Mouse (Mus musculus) heart, adult 9 months (tissue): ENCODE measurements at regions not wholly inside any gene's neighbourhood (a gene's known extent, or its start where the extent isn't known, plus 50 kb on each side); places are given as distances from the start of the nearest gene placed in this dataset.

Experiments
- DNase-seq, 2 experiments: peaks; one replicate each; pipeline ENCODE4 v3.0.0; 2022; ENCODE audit warnings: low spot score in 2 of 2

GRCm38 (mm10) chr8:89185314-89185713 is 141.4 kb upstream of the Sall1 start:
- DNase-seq: no peak

- no peak for DNase-seq
These were observed 131.7 kb upstream of the Sall1 start for GRCm38 (mm10) chr8:89175631-89176030.

DNA sequence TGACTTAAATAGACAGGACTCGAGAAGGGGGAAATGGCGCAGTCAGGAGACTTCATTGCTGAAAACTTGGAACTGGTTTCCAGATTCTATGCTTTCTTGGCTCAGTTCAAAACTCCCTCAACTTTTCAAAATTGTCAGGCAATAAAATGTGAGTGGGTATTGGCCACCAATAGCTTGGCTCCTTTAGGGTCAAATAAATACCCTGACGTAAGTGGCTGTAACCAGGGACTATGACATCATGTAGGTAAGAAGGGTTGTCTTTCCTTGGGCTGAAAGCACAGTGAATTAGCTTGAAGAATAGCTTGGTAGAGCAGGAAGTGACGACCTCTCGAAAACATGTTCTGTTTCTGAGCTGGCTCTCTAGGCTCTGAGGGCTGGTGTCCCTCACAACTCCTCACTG is 127.6 kb upstream of the Sall1 start:
- no peak for DNase-seq

DNA sequence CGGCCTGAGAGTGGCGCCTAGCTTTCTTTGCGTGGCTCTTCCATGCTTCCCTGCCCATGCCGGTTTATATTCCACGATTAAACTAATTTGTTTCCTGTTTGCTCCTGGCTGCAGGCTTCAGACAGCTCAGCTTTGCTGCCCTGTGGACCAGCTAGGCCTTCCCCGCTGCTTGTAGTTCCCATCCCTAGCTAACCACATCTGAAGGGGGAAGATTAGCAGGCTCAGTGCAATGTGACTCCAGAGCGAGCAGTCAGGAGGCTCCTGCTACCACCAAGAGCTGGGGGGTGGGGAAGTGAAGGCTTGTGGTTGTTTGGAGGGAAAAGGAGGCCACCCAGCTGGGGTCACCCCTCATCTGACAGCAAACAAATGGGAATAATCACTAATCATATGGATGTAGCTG is 125.5 kb upstream of the Sall1 start:
- no peak for DNase-seq

DNA sequence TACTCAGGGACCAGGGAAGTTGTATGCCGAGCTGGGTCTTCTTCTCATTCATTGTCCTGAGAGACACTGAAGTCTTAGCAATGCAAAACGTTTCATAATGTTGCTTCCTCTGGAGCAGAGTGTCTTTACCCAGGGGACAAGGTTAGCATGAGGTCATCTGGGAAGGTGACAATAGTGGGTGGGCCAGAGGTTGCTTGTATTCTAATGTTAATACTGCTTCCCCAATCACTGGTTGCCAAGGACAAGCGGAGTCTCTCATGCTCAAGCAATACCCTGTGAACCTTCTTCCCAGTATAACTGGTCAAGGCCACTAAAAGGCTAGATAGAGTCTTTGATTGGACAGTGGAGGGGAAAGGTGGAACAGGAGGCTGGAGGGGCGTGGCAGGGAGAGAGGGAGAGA is 123.1 kb upstream of the Sall1 start:
- DNase-seq: no peak

DNA sequence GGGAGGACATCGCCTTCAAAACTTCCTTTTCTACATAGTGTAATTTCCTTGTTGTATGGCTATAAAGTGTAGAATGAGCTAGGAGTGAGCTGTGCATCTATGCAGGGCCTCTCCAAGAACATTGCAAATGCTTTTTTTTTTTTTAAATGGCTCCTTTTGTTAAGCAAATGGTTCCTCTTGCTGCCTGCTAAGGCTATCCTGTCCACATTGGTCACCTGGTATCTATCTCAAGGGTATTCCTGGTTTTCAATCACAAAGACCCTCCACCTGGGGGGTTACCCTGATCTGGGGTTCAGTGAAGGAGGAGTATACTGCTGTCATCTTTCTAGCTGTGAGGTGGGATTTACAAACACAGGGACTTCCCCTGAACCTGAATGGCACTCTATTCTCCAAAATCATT is 112.9 kb upstream of the Sall1 start:
- DNase-seq: no peak

DNA sequence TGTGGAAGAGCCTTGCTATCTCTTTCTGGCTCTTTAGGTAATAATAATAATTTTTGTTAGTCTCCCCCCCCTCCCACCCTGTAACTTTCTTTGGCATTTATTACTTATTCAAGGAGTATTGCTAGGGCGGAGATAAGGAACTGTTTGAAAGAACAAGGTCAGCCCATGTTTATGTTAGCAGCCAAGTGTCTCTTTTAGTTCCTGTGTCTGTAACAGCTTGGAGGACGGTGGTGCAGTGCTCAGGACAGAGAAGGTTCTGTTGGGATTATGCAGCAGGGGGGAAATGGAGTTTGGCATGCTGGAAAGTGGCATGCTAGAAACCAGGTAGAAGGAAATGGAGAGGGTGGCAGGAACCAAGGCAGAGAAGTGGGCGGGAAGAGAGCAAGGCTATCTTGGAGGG is 109.6 kb upstream of the Sall1 start:
- DNase-seq: no peak

DNA sequence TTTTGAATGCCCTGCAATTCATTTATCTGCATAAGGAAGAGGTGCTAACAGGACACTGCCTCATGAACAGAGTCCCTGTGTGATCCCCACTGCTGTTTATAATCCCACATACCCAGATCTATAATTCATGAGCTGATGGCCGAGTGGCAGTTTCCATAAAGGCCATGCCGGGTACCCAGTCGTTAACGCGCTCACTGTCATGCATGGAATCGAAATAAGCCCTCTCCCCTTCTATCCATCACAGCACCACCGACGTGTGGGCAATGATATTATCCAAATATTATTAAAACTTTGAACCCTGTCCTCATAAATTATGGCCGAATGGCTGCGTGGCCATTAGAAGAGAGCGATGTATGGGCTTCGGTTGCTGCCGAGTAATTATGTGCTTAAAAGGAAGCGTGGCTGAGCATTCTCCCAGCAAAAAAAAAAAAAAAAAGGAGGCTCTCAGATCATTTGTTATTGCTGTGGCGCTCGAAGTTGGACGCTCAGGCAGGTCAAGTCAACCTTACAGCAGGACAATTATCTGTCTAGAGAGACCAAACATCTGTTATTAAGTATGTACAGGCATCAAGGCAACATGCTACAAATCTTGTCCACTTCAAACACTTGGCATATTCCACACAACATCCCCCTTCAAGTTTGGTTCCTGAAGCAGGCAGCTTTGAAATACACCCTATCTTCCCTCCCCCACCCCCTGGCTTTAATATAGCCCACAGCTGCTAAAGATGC is 109.1 kb upstream of the Sall1 start:
- DNase-seq: no peak

- no peak for DNase-seq
These were observed 108.4 kb upstream of the Sall1 start for GRCm38 (mm10) chr8:89152331-89152730.

- no peak for DNase-seq
These were observed 107.0 kb upstream of the Sall1 start for GRCm38 (mm10) chr8:89150952-89151351.

- DNase-seq: no peak
These were observed 97.7 kb upstream of the Sall1 start for GRCm38 (mm10) chr8:89141529-89142235.

- no peak for DNase-seq
These were observed 95.9 kb upstream of the Sall1 start for GRCm38 (mm10) chr8:89139876-89140275.

DNA sequence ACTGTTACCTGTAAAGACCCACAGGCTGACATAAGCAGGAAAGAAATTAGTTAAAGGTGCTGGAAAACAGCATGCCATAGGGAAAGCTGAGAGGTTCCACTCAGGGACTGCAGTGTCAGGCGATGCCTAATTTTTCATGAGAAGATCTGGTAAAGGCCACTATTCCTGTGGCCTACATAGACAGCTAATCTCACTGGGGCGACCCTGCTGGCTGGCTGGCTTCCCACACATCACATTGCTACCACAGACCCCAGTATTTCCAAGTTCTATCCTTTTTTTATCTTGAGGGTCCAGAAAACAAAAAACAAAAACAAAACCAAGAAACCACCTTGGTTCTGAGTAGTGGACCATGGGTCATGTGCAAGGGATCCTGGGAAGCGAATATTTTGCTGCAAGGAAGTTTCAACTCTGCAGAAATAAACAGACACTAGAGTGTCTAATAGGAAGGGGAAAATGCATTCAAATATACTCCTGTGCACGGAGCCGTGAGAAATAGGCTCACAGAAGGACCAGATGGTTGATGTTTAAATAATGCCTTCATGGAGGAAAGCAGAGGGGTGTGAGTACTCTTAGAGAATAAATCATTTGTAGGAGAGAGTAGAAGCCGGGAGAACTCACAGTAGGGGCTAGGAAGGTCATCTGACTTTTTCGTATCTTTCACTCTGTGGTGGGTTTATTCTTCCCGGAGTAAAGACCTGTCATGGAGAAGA is 94.6 kb upstream of the Sall1 start:
- DNase-seq: no peak

DNA sequence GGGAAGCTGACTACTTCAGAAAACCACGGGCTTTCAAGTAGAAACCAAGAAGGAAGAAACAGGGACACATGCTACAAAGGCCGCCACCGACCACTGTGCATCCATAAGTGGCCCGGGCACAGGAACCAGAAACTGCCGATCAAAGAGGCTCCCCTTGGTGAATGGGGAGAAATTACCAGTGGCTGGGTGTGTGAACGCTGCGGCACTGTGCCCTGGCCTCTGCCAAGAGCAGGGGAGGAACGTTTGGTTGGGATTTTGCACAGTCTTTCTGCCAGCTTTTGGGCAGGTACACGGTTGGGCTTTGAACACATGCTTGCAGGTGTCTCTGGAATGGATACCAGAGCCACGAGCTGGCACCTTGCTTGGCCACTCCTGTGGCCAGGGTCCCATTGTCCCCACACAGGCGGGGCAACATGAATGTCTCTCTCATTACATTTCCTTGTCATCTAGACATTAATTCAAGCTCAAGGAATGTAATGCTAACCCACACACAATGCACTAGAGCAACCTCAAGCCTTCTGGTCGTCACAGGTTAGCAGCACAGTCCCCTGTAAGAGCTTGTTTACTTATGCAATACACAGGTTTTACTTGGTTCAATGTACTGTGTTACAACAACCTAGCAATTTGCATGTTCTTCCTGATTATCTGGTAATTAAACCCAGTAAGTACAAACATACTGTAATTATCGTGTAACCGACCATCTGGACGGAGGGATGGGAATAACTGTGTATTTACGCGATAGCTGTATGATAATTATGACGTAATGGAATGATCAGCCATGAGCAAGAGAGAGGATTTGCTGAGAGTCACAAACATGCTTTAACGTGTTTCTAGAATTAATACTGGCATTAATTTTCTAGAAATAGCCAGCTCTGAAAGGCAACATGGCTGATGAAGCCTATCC is 90.9 kb upstream of the Sall1 start:
- no peak for DNase-seq

DNA sequence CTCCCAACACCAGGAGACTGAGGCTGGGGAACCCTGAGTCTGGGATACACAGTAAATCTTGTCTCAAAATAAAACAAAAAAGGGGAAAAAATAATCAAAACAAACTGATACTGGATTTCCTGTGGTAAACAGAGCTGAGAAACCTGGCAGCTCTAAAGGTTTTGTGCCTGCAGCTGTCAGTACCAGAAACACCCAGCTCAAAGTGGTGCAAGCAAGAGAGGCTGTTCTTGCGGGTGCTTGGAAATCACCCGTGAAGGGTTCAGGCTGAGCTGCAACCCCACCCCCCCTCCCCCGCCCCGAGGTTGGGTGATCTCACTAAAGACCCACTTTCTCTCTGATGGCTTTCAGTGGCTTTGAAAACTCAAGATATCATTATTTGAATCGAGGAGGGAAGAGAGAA is 90.1 kb upstream of the Sall1 start:
- DNase-seq: no peak

DNA sequence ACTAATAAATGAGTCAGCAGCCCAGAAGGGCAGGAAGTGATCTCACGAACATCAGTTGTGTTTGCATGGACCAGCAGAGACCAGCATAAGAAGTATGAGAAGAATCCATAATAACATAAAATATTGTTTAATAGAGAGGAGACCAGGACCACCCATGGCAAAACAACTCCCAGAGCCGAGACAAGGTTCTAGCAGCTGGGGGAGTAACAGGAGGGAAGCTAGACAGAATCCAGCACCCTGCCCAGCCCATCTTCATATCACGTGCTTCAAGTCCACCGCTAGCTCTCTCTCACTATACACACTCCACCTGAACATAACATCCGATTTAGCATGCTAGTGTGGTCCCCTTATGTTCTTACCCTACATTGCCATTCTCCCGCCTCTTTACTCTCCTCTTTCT is 77.1 kb upstream of the Sall1 start:
- no peak for DNase-seq

DNA sequence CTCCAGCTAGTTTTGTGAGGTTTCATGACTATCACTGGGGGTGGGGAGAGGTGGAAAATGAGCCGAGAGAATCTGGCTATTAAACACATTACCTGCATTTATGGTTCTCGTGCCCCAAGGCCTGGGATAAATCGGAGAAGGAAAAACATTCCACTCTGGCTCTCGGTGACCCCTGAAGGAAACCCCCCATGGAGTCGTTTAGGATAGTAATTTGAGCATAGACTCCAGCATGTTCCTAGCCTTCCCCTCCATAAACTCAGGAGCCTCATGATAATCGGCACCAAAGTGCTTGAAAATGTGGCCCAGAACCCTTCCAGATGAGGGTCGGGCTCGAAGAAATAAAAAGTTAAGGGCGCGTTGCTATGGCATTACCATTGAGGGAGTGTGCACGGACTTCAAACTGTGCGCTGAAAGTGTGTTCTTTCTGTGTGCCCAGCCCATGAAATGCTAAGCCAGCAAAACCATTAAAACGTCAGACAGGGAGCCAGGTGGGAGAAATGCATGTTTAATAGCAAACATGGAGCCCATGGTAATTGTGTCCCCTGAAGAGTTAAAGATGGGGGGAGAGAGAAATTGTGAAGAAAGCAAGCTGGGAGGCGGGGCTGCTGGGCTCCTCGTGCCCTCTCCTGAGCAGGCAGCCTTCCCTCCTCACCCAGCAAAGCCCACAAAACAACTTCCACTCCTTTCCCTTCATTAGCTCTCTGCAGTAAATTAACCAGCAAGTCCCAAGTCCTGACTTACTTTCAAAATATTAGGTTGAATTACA is 64.1 kb upstream of the Sall1 start:
- no peak for DNase-seq

DNA sequence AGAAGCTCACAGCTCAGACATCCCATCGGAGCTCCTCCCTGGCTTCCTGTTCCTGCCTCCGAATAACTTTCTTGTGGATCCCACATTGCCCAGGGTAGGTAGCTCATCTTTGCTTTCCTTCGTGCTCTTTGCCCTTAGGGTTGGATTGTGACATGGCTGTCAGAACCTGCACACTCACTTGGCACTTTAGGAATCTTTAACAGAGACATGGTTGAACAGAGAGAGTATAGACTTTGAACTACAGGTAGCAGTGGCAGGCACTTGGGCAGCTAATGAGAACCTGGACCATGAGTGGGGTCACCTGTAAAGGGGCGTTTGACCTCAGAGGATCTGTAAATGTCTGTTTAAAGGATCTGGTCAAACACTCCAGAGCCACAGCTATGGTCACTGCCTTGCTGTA is 62.4 kb upstream of the Sall1 start:
- DNase-seq: no peak

DNA sequence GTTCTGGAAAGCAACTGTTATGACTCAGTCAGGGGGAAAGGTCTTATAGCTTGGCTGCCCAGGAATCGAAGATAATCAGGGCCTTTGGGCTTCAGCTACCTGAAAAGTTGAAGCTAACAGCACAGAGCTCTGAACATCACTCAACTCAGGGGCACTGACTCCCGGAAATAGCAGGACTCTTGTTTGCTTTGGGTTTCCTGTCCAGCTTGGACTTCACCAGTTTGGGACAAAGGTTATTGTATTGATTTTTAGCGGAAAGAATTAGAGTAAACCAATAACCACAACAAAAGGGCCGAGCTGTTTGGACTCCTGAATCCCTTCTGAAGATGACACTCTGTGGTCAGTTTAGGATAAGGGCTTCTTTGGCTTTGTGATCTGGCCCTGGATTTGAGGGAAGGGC is 53.4 kb upstream of the Sall1 start:
- no peak for DNase-seq
